Mouse (Mus musculus): ENCODE measurements around the gene Chrna9.

- TF ChIP-seq POLR2A (IDR thresholded peaks at IDR 0.05; ENCODE audit: borderline replicate concordance, extremely low read depth, low read depth, low read length), result no peak
- TF ChIP-seq CTCF (IDR thresholded peaks at IDR 0.05; ENCODE audit: insufficient read depth, low read length), result no peak
These were observed 43.4 kb upstream of the Chrna9 start for GRCm38 (mm10) chr5:65891251-65891826.
